Mouse (Mus musculus): ENCODE data around the gene Apaf1.

DNA sequence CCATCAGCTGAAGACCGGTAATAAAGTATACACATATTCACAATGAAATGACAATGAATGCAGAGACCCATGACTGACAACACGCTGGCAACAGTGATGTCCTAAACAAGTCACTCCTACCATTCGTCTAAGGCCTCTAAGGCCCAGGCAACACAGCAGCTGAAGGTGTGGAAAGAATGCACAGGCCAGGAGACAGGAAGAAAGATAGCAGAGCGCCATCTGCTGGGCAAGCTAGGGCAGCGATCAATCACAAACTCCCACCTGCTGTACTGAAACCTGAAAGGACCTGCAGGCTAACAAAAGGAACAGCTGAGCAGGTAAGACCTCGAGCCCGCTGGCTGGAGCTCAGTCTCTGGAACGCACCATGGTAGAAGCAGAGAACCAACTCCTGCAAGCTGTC is 48.6 kb downstream of the Apaf1 start:
- no peak for TF ChIP-seq ZNF384 (IDR thresholded peaks at IDR 0.05; ENCODE audit: low read depth, low read length)
- peak; percentile 59; the same call in 1 of the 2 replicates for TF ChIP-seq ZC3H11A (IDR thresholded peaks at IDR 0.05; ENCODE audit: borderline replicate concordance, low read depth, low read length)
- TF ChIP-seq MAFK (IDR thresholded peaks at IDR 0.05; ENCODE audit: insufficient read depth, low read depth, low read length), result no peak
- TF ChIP-seq HCFC1 (IDR thresholded peaks at IDR 0.05; ENCODE audit: borderline replicate concordance, insufficient read depth, low read length), result no peak
